Mouse (Mus musculus): ENCODE results near the gene Ube2b. TPM values are rescaled to one million over a fixed set of nuclear protein-coding genes. Genes with fewer than 3 reads are reported as not detected.

Gene Ube2b
- polyA plus RNA-seq, 1 experiment from 2014 or later, result 231 TPM

- no peak overlapping the region for H3K4me2 ChIP-seq (ENCODE audit: low read depth, low read length)
- 36% methylated on average over 6 of the region's 6 CpGs for WGBS
- no peak for ATAC-seq (ENCODE audit: low read depth)
- H3K36me3 ChIP-seq (ENCODE audit: control insufficient read depth, insufficient read depth, low read length), result no peaks in the 10 kb centered on the region
- H3K27me3 ChIP-seq (ENCODE audit: control insufficient read depth, insufficient read depth, low read depth, low read length), result no peaks in the 10 kb centered on the region
- H3K27ac ChIP-seq (ENCODE audit: low read length), result no peak overlapping the region
- peaks cover 16% of the 10 kb centered on the region; the same call in 1 of the 2 replicates for H3K4me1 ChIP-seq (replicated peaks; ENCODE audit: control insufficient read depth, insufficient read depth, low read length)
- H3K4me3 ChIP-seq (ENCODE audit: low read length), result no peak overlapping the region
- H3K9me3 ChIP-seq (ENCODE audit: control insufficient read depth, low read length), result no peaks in the 10 kb centered on the region
- no peak overlapping the region for H3K9ac ChIP-seq (ENCODE audit: low read length)
Observed at GRCm38 (mm10) chr11:51943500-51943841, 57.1 kb downstream of the Ube2b start.

- 55% methylated on average over 15 of the region's 15 CpGs for WGBS
- no peak for ATAC-seq (ENCODE audit: low read depth)
- no peak overlapping the region for H3K4me2 ChIP-seq (ENCODE audit: low read depth, low read length)
- no peaks in the 10 kb centered on the region for H3K27me3 ChIP-seq (ENCODE audit: control insufficient read depth, insufficient read depth, low read depth, low read length)
- H3K9ac ChIP-seq (ENCODE audit: low read length), result no peak overlapping the region
- no peak overlapping the region for H3K4me3 ChIP-seq (ENCODE audit: low read length)
- peaks cover 16% of the 10 kb centered on the region; the same call in 1 of the 2 replicates for H3K4me1 ChIP-seq (replicated peaks; ENCODE audit: control insufficient read depth, insufficient read depth, low read length)
- no peaks in the 10 kb centered on the region for H3K9me3 ChIP-seq (ENCODE audit: control insufficient read depth, low read length)
- H3K27ac ChIP-seq (ENCODE audit: low read length), result no peak overlapping the region
- H3K36me3 ChIP-seq (ENCODE audit: control insufficient read depth, insufficient read depth, low read length), result no peaks in the 10 kb centered on the region
Observed at GRCm38 (mm10) chr11:51942602-51943499, 57.7 kb downstream of the Ube2b start.

GRCm38 (mm10) chr11:51940511-51940955 is 60.0 kb downstream of the Ube2b start:
- 38% methylated on average over 13 of the region's 13 CpGs for WGBS
- H3K36me3 ChIP-seq (ENCODE audit: control insufficient read depth, insufficient read depth, low read length), result no peaks in the 10 kb centered on the region
- ATAC-seq (ENCODE audit: low read depth), result no peak
- H3K4me1 ChIP-seq (replicated peaks; ENCODE audit: control insufficient read depth, insufficient read depth, low read length), result peaks cover 16% of the 10 kb centered on the region; the same call in 1 of the 2 replicates
- H3K9me3 ChIP-seq (ENCODE audit: control insufficient read depth, low read length), result no peaks in the 10 kb centered on the region
- no peak overlapping the region for H3K9ac ChIP-seq (ENCODE audit: low read length)
- no peaks in the 10 kb centered on the region for H3K27me3 ChIP-seq (ENCODE audit: control insufficient read depth, insufficient read depth, low read depth, low read length)
- H3K4me3 ChIP-seq (ENCODE audit: low read length), result no peak overlapping the region
- no peak overlapping the region for H3K27ac ChIP-seq (ENCODE audit: low read length)
- H3K4me2 ChIP-seq (ENCODE audit: low read depth, low read length), result no peak overlapping the region

- Histone ChIP-seq H3K9ac (ENCODE audit: low read length) (no peak overlapping the region), H3K36me3 (ENCODE audit: control insufficient read depth, insufficient read depth, low read length) (no peaks in the 10 kb centered on the region), H3K27me3 (ENCODE audit: control insufficient read depth, insufficient read depth, low read depth, low read length) (no peaks in the 10 kb centered on the region), H3K4me2 (ENCODE audit: low read depth, low read length) (no peak overlapping the region), H3K9me3 (ENCODE audit: control insufficient read depth, low read length) (no peaks in the 10 kb centered on the region), H3K4me3 (ENCODE audit: low read length) (no peak overlapping the region), H3K4me1 (replicated peaks; ENCODE audit: control insufficient read depth, insufficient read depth, low read length) (peaks cover 16% of the 10 kb centered on the region; the same call in 1 of the 2 replicates), H3K27ac (ENCODE audit: low read length) (no peak overlapping the region)
- no peak for ATAC-seq (ENCODE audit: low read depth)
- 43% methylated on average over 8 of the region's 8 CpGs for WGBS
Observed at GRCm38 (mm10) chr11:51939590-51939955, 61.0 kb downstream of the Ube2b start.

GRCm38 (mm10) chr11:51938817-51939589 is 61.6 kb downstream of the Ube2b start:
- ATAC-seq (ENCODE audit: low read depth), result 0 out of 2 replicates have a peak, but pooled peaks have one; percentile 24
- H3K4me3 ChIP-seq (ENCODE audit: low read length), result no peak overlapping the region
- 73% methylated on average over 12 of the region's 12 CpGs for WGBS
- H3K4me2 ChIP-seq (ENCODE audit: low read depth, low read length), result no peak overlapping the region
- no peaks in the 10 kb centered on the region for H3K36me3 ChIP-seq (ENCODE audit: control insufficient read depth, insufficient read depth, low read length)
- peaks cover 16% of the 10 kb centered on the region; the same call in 1 of the 2 replicates for H3K4me1 ChIP-seq (replicated peaks; ENCODE audit: control insufficient read depth, insufficient read depth, low read length)
- H3K27ac ChIP-seq (ENCODE audit: low read length), result 0 out of 2 replicates have a peak overlapping the region, but pooled peaks have one; percentile 20
- no peak overlapping the region for H3K9ac ChIP-seq (ENCODE audit: low read length)
- H3K27me3 ChIP-seq (ENCODE audit: control insufficient read depth, insufficient read depth, low read depth, low read length), result no peaks in the 10 kb centered on the region
- H3K9me3 ChIP-seq (ENCODE audit: control insufficient read depth, low read length), result no peaks in the 10 kb centered on the region

- no peak overlapping the region for H3K9ac ChIP-seq (ENCODE audit: low read length)
- H3K4me2 ChIP-seq (ENCODE audit: low read depth, low read length), result no peak overlapping the region
- 73% methylated on average over 6 of the region's 6 CpGs for WGBS
- no peaks in the 10 kb centered on the region for H3K27me3 ChIP-seq (ENCODE audit: control insufficient read depth, insufficient read depth, low read depth, low read length)
- peaks cover 14% of the 10 kb centered on the region; the same call in 1 of the 2 replicates for H3K4me1 ChIP-seq (replicated peaks; ENCODE audit: control insufficient read depth, insufficient read depth, low read length)
- H3K9me3 ChIP-seq (ENCODE audit: control insufficient read depth, low read length), result no peaks in the 10 kb centered on the region
- H3K27ac ChIP-seq (ENCODE audit: low read length), result no peak overlapping the region
- ATAC-seq (ENCODE audit: low read depth), result no peak
- no peak overlapping the region for H3K4me3 ChIP-seq (ENCODE audit: low read length)
- H3K36me3 ChIP-seq (ENCODE audit: control insufficient read depth, insufficient read depth, low read length), result no peaks in the 10 kb centered on the region
Observed at GRCm38 (mm10) chr11:51937361-51937781, 63.2 kb downstream of the Ube2b start.

- WGBS, result 49% methylated on average over 5 of the region's 5 CpGs
- H3K4me3 ChIP-seq (ENCODE audit: low read length), result no peak overlapping the region
- H3K9me3 ChIP-seq (ENCODE audit: control insufficient read depth, low read length), result no peaks in the 10 kb centered on the region
- no peaks in the 10 kb centered on the region for H3K36me3 ChIP-seq (ENCODE audit: control insufficient read depth, insufficient read depth, low read length)
- H3K9ac ChIP-seq (ENCODE audit: low read length), result no peak overlapping the region
- H3K4me2 ChIP-seq (ENCODE audit: low read depth, low read length), result no peak overlapping the region
- ATAC-seq (ENCODE audit: low read depth), result no peak
- H3K4me1 ChIP-seq (replicated peaks; ENCODE audit: control insufficient read depth, insufficient read depth, low read length), result peaks cover 14% of the 10 kb centered on the region; the same call in 1 of the 2 replicates
- no peak overlapping the region for H3K27ac ChIP-seq (ENCODE audit: low read length)
- H3K27me3 ChIP-seq (ENCODE audit: control insufficient read depth, insufficient read depth, low read depth, low read length), result no peaks in the 10 kb centered on the region
Observed at GRCm38 (mm10) chr11:51935636-51936434, 64.7 kb downstream of the Ube2b start.

Measured in lung, embryonic 16.5 days (tissue).